Mouse (Mus musculus) intestine, embryonic 16.5 days (tissue): ENCODE measurements around the gene Tsc22d4. TPM values are rescaled to one million over a fixed set of nuclear protein-coding genes. Genes with fewer than 3 reads are reported as not detected.

ENCODE experiments used
- ATAC-seq: fragments of 200-750 bp; cut with Nextera tagmentation; 2 replicates; pipeline ENCODE4 v1.8.0; 2017; ENCODE audit warnings: moderate TSS enrichment, moderate library complexity
- H3K27ac ChIP-seq: fragments of 300-500 bp; sonication (generic); 2 replicates; pipeline ENCODE4 v1.5.1; 2014; ENCODE audit warnings: mild to moderate bottlenecking, low read length
- H3K27me3 ChIP-seq: fragments of 300-500 bp; sonication (generic); replicated peaks from 2 replicates; pipeline ENCODE4 v1.6.1; 2014; ENCODE audit warnings: low read length, control low read depth, mixed read lengths; ENCODE audit not compliant: control insufficient read depth, insufficient read depth
- H3K36me3 ChIP-seq: fragments of 300-500 bp; sonication (generic); 2 replicates; pipeline ENCODE4 v1.6.1; 2014; ENCODE audit warnings: low read length, control low read depth; ENCODE audit not compliant: control insufficient read depth, insufficient read depth
- H3K4me1 ChIP-seq: fragments of 300-500 bp; sonication (generic); 2 replicates; pipeline ENCODE4 v1.6.1; 2014; ENCODE audit warnings: low read length, control low read depth, mixed read lengths; ENCODE audit not compliant: control insufficient read depth, insufficient read depth
- H3K4me2 ChIP-seq: fragments of 300-500 bp; sonication (generic); 2 replicates; pipeline ENCODE4 v1.6.1; 2014; ENCODE audit warnings: low read depth, low read length, control low read depth
- H3K4me3 ChIP-seq: fragments of 300-500 bp; sonication (generic); 2 replicates; pipeline ENCODE4 v1.5.1; 2014; ENCODE audit warnings: mild to moderate bottlenecking, low read length
- H3K9ac ChIP-seq: fragments of 300-500 bp; sonication (generic); 2 replicates; pipeline ENCODE4 v1.6.1; 2014; ENCODE audit warnings: low read depth, low read length
- H3K9me3 ChIP-seq: fragments of 300-500 bp; sonication (generic); 2 replicates; pipeline ENCODE4 v1.6.1; 2016; ENCODE audit warnings: low read length, control low read depth; ENCODE audit not compliant: control insufficient read depth
- WGBS: fragments of 180-500 bp; shearing (Covaris S2); extraction: QIAGEN DNeasy Blood & Tissue Kit; methylation state at CpG from one replicate; pipeline ENCODE4 v1.1.7; 2014; 5-methylcytosine and 5-hydroxymethylcytosine counted together
- polyA plus RNA-seq: library from polyadenylated mRNA; unstranded; fragments of >200 nt; fragmentation: Nextera tagmentation; extraction: Ambion mirVana; gene quantifications from 2 replicates; pipeline ENCODE4 v1.2.1, GENCODE M21; 2015

Tsc22d4 gene
- polyA plus RNA-seq = 116 and 122 TPM in 2 replicates

DNA sequence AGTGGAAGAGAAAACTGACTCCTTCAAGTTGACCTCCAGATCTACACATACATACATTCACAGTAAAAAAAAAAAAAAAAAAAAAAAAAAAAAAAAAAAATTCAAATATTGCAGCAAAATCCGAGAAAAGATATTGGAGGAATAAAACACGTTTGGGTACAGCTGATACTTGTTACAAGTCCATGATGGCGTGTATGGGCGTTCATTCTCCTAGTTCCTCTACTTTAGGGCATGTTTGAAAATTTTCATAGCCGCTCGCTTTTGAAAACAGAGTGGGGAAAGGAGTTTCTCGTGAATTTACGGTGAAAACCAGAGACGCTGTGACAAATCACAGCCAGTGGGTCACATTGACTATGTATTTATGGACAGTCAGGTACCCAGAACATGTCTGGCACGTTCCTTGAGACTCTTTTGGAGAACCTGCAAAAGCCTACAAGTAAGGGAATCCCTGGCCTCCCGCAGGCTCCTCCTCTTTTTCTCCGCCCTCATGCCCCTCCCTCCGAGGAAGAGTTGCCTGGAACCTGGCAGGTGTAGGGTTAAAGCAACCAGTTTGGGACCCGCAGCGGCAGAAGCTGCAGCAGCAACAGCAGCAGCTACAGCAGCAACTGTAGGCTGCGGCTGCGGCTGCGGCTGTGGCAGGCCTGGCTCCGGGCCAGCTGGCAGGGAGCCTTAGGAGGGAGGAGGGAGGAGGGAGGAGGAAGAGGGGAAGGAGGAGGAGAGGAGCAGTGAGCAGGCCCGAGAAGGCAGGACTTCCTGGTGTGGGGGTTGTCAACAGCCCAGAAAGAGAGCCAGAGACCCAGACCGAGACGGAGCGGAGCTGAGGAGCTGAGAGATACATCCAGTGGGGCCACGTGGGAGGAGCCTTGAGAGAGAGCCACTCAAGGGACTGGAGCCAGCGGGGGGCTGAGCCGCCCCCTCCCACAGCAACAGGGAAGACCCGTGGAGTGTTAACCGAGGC, at the start of gene Tsc22d4:
TSS of gene Tsc22d4 (plus strand) at position 517 of the 958 bp plus-strand sequence.
- Histone ChIP-seq H3K4me3 (peak within 1 kb of the TSS; percentile 89), H3K27me3 (no peaks in the 10 kb centered on the region), H3K27ac (peak within 1 kb of the TSS; percentile 99), H3K4me2 (peak within 1 kb of the TSS; percentile 97), H3K4me1 (peaks cover 29% of the 10 kb centered on the region), H3K9ac (peak within 1 kb of the TSS; percentile 96), H3K36me3 (no peaks in the 10 kb centered on the region), H3K9me3 (no peaks in the 10 kb centered on the region)
- ATAC-seq = peak; percentile 88
- 2% methylated on average over 28 of the region's 28 CpGs for WGBS

DNA sequence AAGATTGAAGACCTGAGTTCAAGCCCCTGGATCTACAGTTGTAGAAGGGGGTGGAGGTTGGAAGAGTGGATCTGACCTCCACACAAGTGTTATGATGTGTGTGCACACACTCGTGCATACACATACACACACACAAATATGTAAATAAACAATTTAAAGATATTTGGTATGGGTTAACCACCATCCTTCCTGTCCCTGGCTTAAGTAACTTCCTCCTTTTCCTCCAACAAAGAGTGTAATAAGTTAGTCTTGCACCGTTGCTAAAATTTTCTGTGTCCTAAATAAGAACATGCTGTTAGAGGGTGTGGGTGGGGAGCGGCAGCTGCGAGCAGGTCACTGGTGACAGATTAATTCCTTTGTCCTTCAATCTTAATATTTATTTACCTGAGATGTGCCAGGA, 49.6 kb upstream of the Tsc22d4 start:
- Histone ChIP-seq H3K4me3 (no peak overlapping the region), H3K4me1 (no peaks in the 10 kb centered on the region), H3K9ac (no peak overlapping the region), H3K9me3 (no peaks in the 10 kb centered on the region), H3K27me3 (no peaks in the 10 kb centered on the region), H3K36me3 (no peaks in the 10 kb centered on the region), H3K4me2 (no peak overlapping the region), H3K27ac (no peak overlapping the region)
- 68% methylated on average over 4 of the region's 4 CpGs for WGBS
- no peak for ATAC-seq

- H3K4me1 ChIP-seq = no peaks in the 10 kb centered on the region
- H3K9ac ChIP-seq = no peak overlapping the region
- no peaks in the 10 kb centered on the region for H3K27me3 ChIP-seq
- no peak overlapping the region for H3K4me2 ChIP-seq
- no peaks in the 10 kb centered on the region for H3K9me3 ChIP-seq
- WGBS = 79% methylated on average over 3 of the region's 3 CpGs
- H3K27ac ChIP-seq = no peak overlapping the region
- H3K4me3 ChIP-seq = no peak overlapping the region
- ATAC-seq = no peak
- H3K36me3 ChIP-seq = no peaks in the 10 kb centered on the region
Observed at GRCm38 (mm10) chr5:137699080-137699479, 46.5 kb upstream of the Tsc22d4 start.

DNA sequence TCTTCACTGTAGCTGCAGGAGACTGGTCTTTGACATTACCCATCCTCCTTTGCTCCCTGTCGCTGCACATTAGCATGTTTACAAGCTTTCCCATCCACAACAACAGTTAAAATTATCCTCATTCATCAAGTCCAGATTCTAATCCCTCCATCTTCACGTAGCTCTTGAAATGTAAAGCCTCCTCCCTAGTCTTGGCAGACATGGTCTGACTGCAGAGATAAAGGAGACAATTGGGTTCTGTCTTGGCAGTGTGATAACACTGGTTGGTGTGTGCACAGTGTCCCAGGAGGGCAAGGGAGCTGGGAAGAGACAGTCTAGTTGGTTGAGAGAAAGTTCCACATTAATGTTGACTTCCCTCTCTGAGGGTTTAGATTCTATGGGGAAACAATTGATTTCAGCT, 45.7 kb upstream of the Tsc22d4 start:
- Histone ChIP-seq H3K9me3 (no peaks in the 10 kb centered on the region), H3K4me2 (no peak overlapping the region), H3K27me3 (no peaks in the 10 kb centered on the region), H3K27ac (no peak overlapping the region), H3K36me3 (no peaks in the 10 kb centered on the region), H3K4me1 (no peaks in the 10 kb centered on the region), H3K4me3 (no peak overlapping the region), H3K9ac (no peak overlapping the region)
- WGBS = 44% methylated on average over 2 of the region's 2 CpGs
- no peak for ATAC-seq

- 48% methylated on average over 6 of the region's 6 CpGs for WGBS
- no peak for ATAC-seq
- no peaks in the 10 kb centered on the region for H3K36me3 ChIP-seq
Observed at GRCm38 (mm10) chr5:137705242-137705641, 40.3 kb upstream of the Tsc22d4 start.

GRCm38 (mm10) chr5:137706913-137707633, 38.5 kb upstream of the Tsc22d4 start:
- H3K4me2 ChIP-seq = peak overlapping the region; percentile 33; the same call in 1 of the 2 replicates
- H3K9ac ChIP-seq = no peak overlapping the region
- peak overlapping the region; percentile 87 for H3K27ac ChIP-seq
- no peaks in the 10 kb centered on the region; the same call in 1 of the 2 replicates for H3K4me1 ChIP-seq
- no peak overlapping the region for H3K4me3 ChIP-seq
- H3K36me3 ChIP-seq = no peaks in the 10 kb centered on the region
- no peaks in the 10 kb centered on the region for H3K27me3 ChIP-seq
- ATAC-seq = peak; percentile 95
- WGBS = 39% methylated on average over 12 of the region's 12 CpGs
- H3K9me3 ChIP-seq = no peaks in the 10 kb centered on the region

More at GRCm38 (mm10) chr5:137705242-137705641, 40.3 kb upstream of the Tsc22d4 start:
- H3K27me3 ChIP-seq = no peaks in the 10 kb centered on the region
- H3K9ac ChIP-seq = no peak overlapping the region
- H3K4me1 ChIP-seq = no peaks in the 10 kb centered on the region; the same call in 1 of the 2 replicates
- H3K4me2 ChIP-seq = no peak overlapping the region
- no peak overlapping the region for H3K4me3 ChIP-seq
- H3K27ac ChIP-seq = no peak overlapping the region
- no peaks in the 10 kb centered on the region for H3K9me3 ChIP-seq

DNA sequence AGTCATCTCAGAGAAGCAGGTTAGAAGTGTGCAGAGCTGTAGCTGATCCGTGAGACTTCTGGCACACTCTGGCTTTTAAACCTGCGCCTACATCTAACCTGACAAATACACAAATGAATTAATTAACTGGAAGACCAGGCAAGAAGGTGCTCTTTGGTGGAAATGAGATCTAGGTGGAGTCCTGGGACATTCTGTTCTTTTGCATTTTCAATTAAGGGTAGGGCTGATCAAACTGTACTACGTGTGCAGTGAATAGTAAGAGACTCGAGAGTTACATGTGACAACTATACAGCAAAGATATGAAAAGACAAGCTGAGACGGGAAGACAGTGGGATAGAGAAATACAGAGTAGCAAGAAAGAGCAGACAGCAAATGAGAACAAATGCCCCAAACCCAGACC, 32.1 kb upstream of the Tsc22d4 start:
- ATAC-seq = no peak
- no peak overlapping the region for H3K9ac ChIP-seq
- H3K4me3 ChIP-seq = no peak overlapping the region
- H3K36me3 ChIP-seq = no peaks in the 10 kb centered on the region
- WGBS = 83% methylated on average over 5 of the region's 5 CpGs
- no peaks in the 10 kb centered on the region for H3K4me1 ChIP-seq
- H3K27ac ChIP-seq = no peak overlapping the region
- H3K9me3 ChIP-seq = no peaks in the 10 kb centered on the region
- H3K4me2 ChIP-seq = no peak overlapping the region
- no peaks in the 10 kb centered on the region for H3K27me3 ChIP-seq

GRCm38 (mm10) chr5:137715685-137716084, 29.8 kb upstream of the Tsc22d4 start:
- H3K9ac ChIP-seq = no peak overlapping the region
- H3K9me3 ChIP-seq = no peaks in the 10 kb centered on the region
- no peaks in the 10 kb centered on the region for H3K36me3 ChIP-seq
- no peak for ATAC-seq
- H3K4me3 ChIP-seq = no peak overlapping the region
- WGBS = 68% methylated on average over 8 of the region's 8 CpGs
- H3K4me2 ChIP-seq = no peak overlapping the region
- peaks cover 2% of the 10 kb centered on the region; the same call in 1 of the 2 replicates for H3K4me1 ChIP-seq
- no peaks in the 10 kb centered on the region for H3K27me3 ChIP-seq
- H3K27ac ChIP-seq = no peak overlapping the region

DNA sequence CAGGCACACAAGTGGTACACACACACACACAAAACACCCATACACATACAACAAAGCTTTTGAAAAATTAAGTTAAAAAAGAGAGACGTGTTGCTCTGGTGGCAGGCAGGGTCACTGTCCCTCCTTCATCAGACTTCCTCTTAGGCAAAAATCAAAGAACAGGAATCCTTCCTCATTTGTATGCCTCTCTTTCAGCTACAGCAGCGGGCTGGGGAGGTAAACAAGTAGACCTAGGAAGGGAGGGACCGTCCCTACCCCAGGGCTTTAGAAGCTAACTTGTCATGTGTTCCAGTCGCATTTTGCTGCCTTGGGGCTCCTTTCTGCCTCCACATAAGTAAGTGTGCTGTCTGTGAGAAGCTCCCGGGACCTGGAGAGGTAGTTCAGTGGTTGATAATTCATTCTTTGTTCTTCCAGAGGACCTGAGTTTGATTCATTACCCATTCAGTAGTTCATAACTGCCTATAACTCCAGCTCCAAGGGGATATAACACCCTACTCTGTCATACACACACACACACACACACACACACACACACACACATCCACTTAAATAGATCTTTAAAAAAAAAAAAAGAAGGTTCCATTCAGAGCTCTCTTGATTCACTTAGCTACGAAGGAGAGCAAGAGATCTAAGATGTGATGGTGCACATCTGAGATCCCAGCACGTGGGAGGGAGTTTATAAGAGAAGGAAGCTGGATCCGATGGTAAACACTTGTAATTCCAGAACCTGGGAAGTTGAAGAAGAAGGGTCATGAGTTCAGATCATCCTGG, 27.3 kb upstream of the Tsc22d4 start:
- 62% methylated on average over 8 of the region's 8 CpGs for WGBS
- ATAC-seq = no peak
- Histone ChIP-seq H3K9me3 (no peaks in the 10 kb centered on the region), H3K27me3 (no peaks in the 10 kb centered on the region), H3K27ac (no peak overlapping the region), H3K4me3 (no peak overlapping the region), H3K4me1 (peaks cover 2% of the 10 kb centered on the region; the same call in 1 of the 2 replicates), H3K4me2 (no peak overlapping the region), H3K36me3 (no peaks in the 10 kb centered on the region), H3K9ac (no peak overlapping the region)
